Mouse (Mus musculus) Muller cell, postnatal 12 days (primary cell): Measurements from ENCODE around the gene Smu1.

Source experiments
- DNase-seq: peaks from one replicate; pipeline ENCODE4 v3.0.0-alpha.2; 2015; ENCODE audit errors: inconsistent ontology term

The Smu1 gene

GRCm38 (mm10) chr4:40757157-40757779, 455 bp downstream of the Smu1 start:
- peak; percentile 70 for DNase-seq

- no peak for DNase-seq
Observed at GRCm38 (mm10) chr4:40735351-40735750, 22.4 kb downstream of the Smu1 start.

GRCm38 (mm10) chr4:40731262-40731661, 26.5 kb downstream of the Smu1 start:
- no peak for DNase-seq

- no peak for DNase-seq
Observed at GRCm38 (mm10) chr4:40727247-40727646, 30.5 kb downstream of the Smu1 start.

- DNase-seq: no peak
Observed at GRCm38 (mm10) chr4:40725554-40725953, 32.2 kb downstream of the Smu1 start.

GRCm38 (mm10) chr4:40725141-40725540, 32.6 kb downstream of the Smu1 start:
- no peak for DNase-seq

GRCm38 (mm10) chr4:40722687-40723460, 34.8 kb downstream of the Smu1 start:
- DNase-seq: no peak

- DNase-seq: peak; percentile 98
Observed at GRCm38 (mm10) chr4:40722011-40722666, 35.6 kb downstream of the Smu1 start, which contains the start of gene Dnaja1. Gene Dnaja1, plus strand, starts transcription at chr4:40722150.

- DNase-seq: no peak
Observed at GRCm38 (mm10) chr4:40720910-40721309, 36.8 kb downstream of the Smu1 start.

GRCm38 (mm10) chr4:40717141-40717540, 40.6 kb downstream of the Smu1 start:
- DNase-seq: no peak

GRCm38 (mm10) chr4:40703710-40704275, 53.9 kb downstream of the Smu1 start:
- peak; percentile 77 for DNase-seq

GRCm38 (mm10) chr4:40702797-40703709, 54.7 kb downstream of the Smu1 start, which contains the start of gene Aptx:
Gene Aptx, minus strand, starts transcription at chr4:40703194.
- peak; percentile 90 for DNase-seq

- no peak for DNase-seq
Observed at GRCm38 (mm10) chr4:40701796-40702195, 55.9 kb downstream of the Smu1 start.

- DNase-seq: no peak
Observed at GRCm38 (mm10) chr4:40700216-40700615, 57.5 kb downstream of the Smu1 start.

GRCm38 (mm10) chr4:40697059-40697458, 60.7 kb downstream of the Smu1 start:
- no peak for DNase-seq

- no peak for DNase-seq
Observed at GRCm38 (mm10) chr4:40691100-40691499, 66.6 kb downstream of the Smu1 start.
